Mouse (Mus musculus) liver, postnatal 0 days (tissue): ENCODE data around the gene Efemp2.

ENCODE experiments used
- CTCF ChIP-seq: sonication (generic); IDR thresholded peaks from 2 replicates; pipeline ENCODE4 v1.5.1; 2016; ENCODE audit warnings: antibody characterized with exemption, low read depth
- EP300 ChIP-seq: IDR thresholded peaks from 2 replicates; pipeline ENCODE4 v1.6.1; 2016; ENCODE audit warnings: antibody characterized with exemption, low read depth, mild to moderate bottlenecking

DNA sequence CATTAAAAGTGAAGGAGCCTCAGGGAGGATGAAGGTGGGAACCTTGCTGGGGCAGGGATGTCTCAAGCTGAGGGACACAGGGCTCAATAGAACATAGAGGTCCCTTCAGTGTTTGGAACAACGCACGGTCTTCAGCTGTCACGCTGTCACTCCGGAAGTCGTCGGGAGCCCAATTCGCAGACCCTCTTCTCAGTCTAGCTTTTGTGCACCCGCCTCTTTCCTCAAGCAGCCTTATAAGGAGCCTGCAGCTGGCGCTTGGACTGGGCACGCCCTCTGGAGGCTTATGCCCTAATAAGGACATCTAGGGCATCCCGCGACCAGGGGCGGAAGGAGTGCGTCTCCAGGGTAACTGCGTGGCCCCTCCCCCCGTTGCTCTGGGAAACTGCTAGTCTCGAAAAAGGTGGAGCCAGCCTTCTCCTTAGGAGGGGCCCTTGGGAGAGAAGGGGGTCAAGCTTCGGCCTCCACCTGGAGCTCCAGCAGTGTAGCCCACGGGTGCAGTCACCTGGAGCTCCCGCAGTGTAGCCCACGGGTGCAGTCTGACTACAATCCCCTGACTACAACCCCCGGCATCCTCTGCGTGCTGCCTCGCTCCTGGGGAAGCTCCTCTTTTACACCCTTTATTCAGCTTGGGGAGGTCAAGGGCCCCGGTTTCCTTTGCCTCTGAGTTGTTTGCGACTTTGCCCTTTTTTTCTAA lies 15.3 kb downstream of the Efemp2 start:
- TF ChIP-seq CTCF (peak; percentile 48), EP300 (peak; percentile 17; the same call in 1 of the 2 replicates)
